Mouse (Mus musculus) neural tube, embryonic 13.5 days (tissue): ENCODE measurements at regions not wholly inside any gene's neighbourhood (a gene's known extent, or its start where the extent isn't known, plus 50 kb on each side); places are given as distances from the start of the nearest gene placed in this dataset.

Experiments used
- ATAC-seq: fragments of 200-750 bp; cut with Nextera tagmentation; 2 replicates; pipeline ENCODE4 v1.8.0; 2017; ENCODE audit warnings: low read depth, mild to moderate bottlenecking, moderate TSS enrichment, moderate library complexity
- H3K27ac ChIP-seq: fragments of 300-500 bp; sonication (generic); replicated peaks from 2 replicates; pipeline ENCODE4 v1.5.1; 2015; ENCODE audit warnings: moderate library complexity, mild to moderate bottlenecking, inconsistent platforms
- H3K27me3 ChIP-seq: fragments of 300-500 bp; sonication (generic); 2 replicates; pipeline ENCODE4 v1.6.1; 2015; ENCODE audit warnings: mild to moderate bottlenecking, inconsistent platforms
- H3K36me3 ChIP-seq: fragments of 300-500 bp; sonication (generic); 2 replicates; pipeline ENCODE4 v1.6.1; 2015; ENCODE audit warnings: mild to moderate bottlenecking, inconsistent platforms
- H3K4me1 ChIP-seq: fragments of 300-500 bp; sonication (generic); replicated peaks from 2 replicates; pipeline ENCODE4 v1.6.1; 2015; ENCODE audit warnings: inconsistent platforms
- H3K4me2 ChIP-seq: fragments of 300-500 bp; sonication (generic); 2 replicates; pipeline ENCODE4 v1.6.1; 2015; ENCODE audit warnings: inconsistent platforms, mild to moderate bottlenecking, moderate library complexity
- H3K4me3 ChIP-seq: fragments of 300-500 bp; sonication (generic); 2 replicates; pipeline ENCODE4 v1.5.1; 2015; ENCODE audit warnings: mild to moderate bottlenecking, inconsistent platforms
- H3K9ac ChIP-seq: fragments of 300-500 bp; sonication (generic); 2 replicates; pipeline ENCODE4 v1.6.1; 2015; ENCODE audit warnings: moderate library complexity, mild to moderate bottlenecking, inconsistent platforms
- H3K9me3 ChIP-seq: fragments of 300-500 bp; sonication (generic); 2 replicates; pipeline ENCODE4 v1.6.1; 2016; ENCODE audit warnings: inconsistent platforms
- WGBS: fragments of 180-500 bp; shearing (Covaris S2); methylation state at CpG from one replicate; pipeline ENCODE4 v1.1.7; 2015; 5-methylcytosine and 5-hydroxymethylcytosine counted together

DNA sequence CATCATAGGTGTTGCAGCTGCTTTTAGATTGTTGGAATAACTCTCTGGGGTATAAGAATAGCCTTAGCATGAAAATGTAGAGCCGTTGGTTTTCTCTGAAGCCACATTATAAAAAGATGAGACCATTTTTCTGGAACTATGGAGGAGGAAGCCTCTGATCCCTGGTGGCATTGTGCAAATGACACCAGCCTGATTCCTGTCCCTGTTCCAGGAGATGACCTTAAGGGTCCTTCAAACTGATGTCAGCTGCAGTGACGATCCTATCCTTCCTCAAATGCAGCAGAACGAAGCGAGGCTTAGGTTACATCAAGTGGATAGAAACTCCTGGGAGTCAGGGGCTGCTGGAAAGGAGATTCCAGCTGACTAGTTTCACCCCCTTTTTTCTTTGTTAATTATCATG lies 59.0 kb upstream of the Frmd6 start:
- WGBS = 86% methylated on average over 4 of the region's 4 CpGs
- H3K4me3 ChIP-seq = no peak overlapping the region
- H3K4me1 ChIP-seq = no peaks in the 10 kb centered on the region
- no peak overlapping the region for H3K9ac ChIP-seq
- ATAC-seq = no peak
- H3K27ac ChIP-seq = no peak overlapping the region
- H3K9me3 ChIP-seq = no peaks in the 10 kb centered on the region
- no peaks in the 10 kb centered on the region for H3K36me3 ChIP-seq
- H3K27me3 ChIP-seq = no peaks in the 10 kb centered on the region
- H3K4me2 ChIP-seq = no peak overlapping the region

DNA sequence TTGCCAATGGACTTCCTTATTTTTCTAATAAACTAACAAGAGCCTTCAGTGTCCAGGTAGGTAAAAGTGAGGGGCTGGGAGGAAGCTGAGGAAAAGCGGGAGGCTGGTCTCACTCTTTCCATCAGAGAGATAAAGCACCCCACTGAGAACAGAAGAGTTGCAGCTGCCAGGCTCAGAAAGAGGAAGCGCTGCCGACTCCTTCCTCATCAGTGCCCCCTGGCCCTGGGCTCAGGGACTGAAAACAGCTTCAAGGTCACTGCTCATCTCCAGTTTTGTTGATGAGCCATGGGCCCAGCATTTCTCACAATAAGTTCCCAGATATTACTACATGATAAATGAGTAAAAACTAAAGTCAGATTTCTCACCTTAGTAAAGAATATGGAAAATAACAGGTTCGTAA lies 57.4 kb upstream of the Frmd6 start:
- no peaks in the 10 kb centered on the region for H3K4me1 ChIP-seq
- H3K4me3 ChIP-seq = no peak overlapping the region
- no peak for ATAC-seq
- H3K27ac ChIP-seq = no peak overlapping the region
- WGBS = 56% methylated on average over 4 of the region's 4 CpGs
- no peaks in the 10 kb centered on the region for H3K27me3 ChIP-seq
- H3K36me3 ChIP-seq = no peaks in the 10 kb centered on the region
- H3K4me2 ChIP-seq = no peak overlapping the region
- no peaks in the 10 kb centered on the region for H3K9me3 ChIP-seq
- H3K9ac ChIP-seq = no peak overlapping the region

DNA sequence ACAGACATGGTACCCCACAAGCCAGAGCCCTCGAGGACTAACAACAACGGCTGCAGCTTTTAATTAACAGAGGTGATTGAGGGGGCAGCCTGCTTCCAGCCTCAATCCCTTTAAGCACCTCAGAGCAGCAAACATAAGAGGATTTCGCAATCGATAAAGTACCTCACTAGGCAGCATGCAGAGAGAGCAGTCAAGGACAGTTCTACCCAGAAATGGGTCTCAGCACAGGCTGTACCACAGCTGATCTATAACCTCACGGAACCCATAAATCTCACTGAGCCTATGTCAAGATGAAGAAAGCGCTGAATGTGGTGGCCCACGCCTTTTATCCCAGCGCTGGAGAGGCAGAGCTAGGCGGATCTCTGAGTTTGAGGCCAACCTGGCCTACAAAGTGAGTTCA lies 56.6 kb upstream of the Frmd6 start:
- H3K4me1 ChIP-seq = no peaks in the 10 kb centered on the region
- no peak overlapping the region for H3K27ac ChIP-seq
- 84% methylated on average over 9 of the region's 9 CpGs for WGBS
- no peak for ATAC-seq
- H3K4me2 ChIP-seq = no peak overlapping the region
- no peak overlapping the region for H3K9ac ChIP-seq
- H3K9me3 ChIP-seq = no peaks in the 10 kb centered on the region
- H3K4me3 ChIP-seq = no peak overlapping the region
- H3K27me3 ChIP-seq = no peaks in the 10 kb centered on the region
- H3K36me3 ChIP-seq = no peaks in the 10 kb centered on the region

DNA sequence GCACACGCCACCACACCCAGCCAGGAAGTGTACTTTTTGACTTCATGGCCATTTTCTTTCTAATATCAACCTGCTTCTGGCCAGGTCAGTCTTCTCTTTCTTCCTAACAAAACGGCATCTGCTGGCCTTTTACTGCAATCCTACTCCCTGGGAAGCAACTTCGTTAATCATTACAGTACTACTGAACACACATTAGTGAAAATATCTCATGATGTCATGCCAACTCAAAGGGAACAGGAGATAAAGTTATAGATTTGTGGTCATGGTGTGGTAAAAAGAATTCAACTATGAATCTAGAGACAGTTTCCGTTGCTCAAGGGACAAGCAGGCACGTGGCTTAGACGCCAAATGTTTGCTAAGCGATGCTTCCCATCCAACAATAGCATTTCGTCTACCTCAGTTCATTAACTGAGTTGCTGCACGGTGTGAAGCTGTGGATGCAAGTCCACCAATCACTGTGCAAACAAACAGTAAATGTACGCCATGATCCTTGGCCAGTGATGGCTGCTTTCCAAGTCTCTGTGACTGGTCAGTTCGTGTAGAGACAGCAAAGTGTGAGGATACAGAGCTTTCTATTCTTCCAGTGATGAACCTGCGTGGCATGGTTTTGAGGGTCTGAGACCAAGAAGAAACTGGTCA lies 55.7 kb upstream of the Frmd6 start:
- no peak overlapping the region for H3K9ac ChIP-seq
- ATAC-seq = no peak
- no peaks in the 10 kb centered on the region for H3K27me3 ChIP-seq
- H3K4me3 ChIP-seq = no peak overlapping the region
- H3K4me1 ChIP-seq = no peaks in the 10 kb centered on the region
- no peaks in the 10 kb centered on the region for H3K36me3 ChIP-seq
- H3K27ac ChIP-seq = no peak overlapping the region
- H3K4me2 ChIP-seq = no peak overlapping the region
- 88% methylated on average over 12 of the region's 12 CpGs for WGBS
- H3K9me3 ChIP-seq = no peaks in the 10 kb centered on the region

DNA sequence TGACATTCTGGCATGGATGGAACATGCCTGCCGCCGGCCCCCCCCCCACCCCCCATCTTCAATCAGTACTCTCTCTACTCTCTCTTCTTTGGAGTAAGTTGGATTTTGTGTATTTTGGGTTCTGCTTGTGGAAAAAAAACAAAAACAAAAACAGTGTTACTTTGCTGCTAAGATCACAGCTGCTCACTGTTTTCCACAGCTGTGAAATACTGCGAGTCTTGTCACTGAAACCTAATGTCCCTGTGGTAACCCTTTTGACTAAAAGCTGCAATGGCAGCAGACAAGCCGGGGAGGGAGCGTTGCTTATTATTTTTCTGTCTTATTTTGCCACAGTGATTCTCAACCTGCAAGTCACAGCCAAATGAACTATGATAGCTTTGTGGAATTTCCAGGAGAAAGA lies 51.3 kb upstream of the Frmd6 start:
- 85% methylated on average over 5 of the region's 5 CpGs for WGBS
- no peaks in the 10 kb centered on the region; the same call in 1 of the 2 replicates for H3K4me1 ChIP-seq
- no peaks in the 10 kb centered on the region for H3K27me3 ChIP-seq
- ATAC-seq = no peak
- H3K36me3 ChIP-seq = no peaks in the 10 kb centered on the region
- no peak overlapping the region for H3K9ac ChIP-seq
- H3K9me3 ChIP-seq = no peaks in the 10 kb centered on the region
- no peak overlapping the region for H3K27ac ChIP-seq
- no peak overlapping the region for H3K4me3 ChIP-seq
- no peak overlapping the region for H3K4me2 ChIP-seq

DNA sequence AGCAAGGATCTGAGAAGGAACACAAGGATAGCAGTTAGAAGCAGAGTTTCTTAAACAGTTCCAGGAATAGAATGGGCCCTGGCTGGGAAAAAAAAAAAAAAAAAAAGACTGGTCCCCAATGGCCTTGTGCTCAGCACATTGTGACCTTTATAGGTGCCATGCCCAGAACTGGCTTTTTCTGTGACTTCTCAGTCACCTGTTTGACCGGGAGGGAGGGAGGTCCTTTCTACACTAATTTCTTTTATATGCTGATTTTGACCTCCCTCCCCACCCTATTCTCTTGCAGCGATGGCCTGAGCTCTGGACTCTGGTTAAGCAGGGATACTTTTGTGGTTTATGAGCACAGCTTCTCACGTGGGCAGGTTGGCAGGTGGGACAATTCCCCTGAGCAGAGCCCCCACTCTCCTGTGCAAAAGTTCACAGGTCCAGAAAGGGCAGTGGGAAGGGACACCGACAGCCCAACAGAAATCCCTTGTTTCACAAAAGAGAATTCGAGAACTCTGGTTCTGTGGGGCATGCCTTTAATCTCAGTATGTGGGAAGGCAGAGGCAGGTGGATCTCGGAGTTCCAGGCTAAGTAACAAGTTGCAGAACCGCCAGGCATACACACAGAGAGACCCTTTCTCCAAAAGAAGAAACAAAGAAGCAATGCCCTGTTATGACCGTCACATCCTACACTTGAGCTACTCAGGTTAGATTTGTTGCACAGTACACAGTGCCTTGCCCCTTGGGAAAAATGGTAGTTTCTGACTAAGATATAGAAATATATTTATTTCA lies 50.3 kb upstream of the Frmd6 start:
- Histone ChIP-seq H3K4me1 (no peaks in the 10 kb centered on the region; the same call in 1 of the 2 replicates), H3K4me2 (no peak overlapping the region), H3K27me3 (no peaks in the 10 kb centered on the region), H3K9me3 (no peaks in the 10 kb centered on the region), H3K4me3 (no peak overlapping the region), H3K9ac (no peak overlapping the region), H3K27ac (no peak overlapping the region), H3K36me3 (no peaks in the 10 kb centered on the region)
- 74% methylated on average over 8 of the region's 8 CpGs for WGBS
- no peak for ATAC-seq
